Mouse (Mus musculus) kidney, adult 11 months (tissue): ENCODE results near the gene Clec3b.

Source experiments
- DNase-seq: peaks from one replicate; pipeline ENCODE4 v3.0.0; 2022

Gene Clec3b

GRCm38 (mm10) chr9:123156910-123157361, 6.2 kb downstream of the Clec3b start:
- peak; percentile 45 for DNase-seq

- no peak for DNase-seq
These were observed 7.0 kb downstream of the Clec3b start for GRCm38 (mm10) chr9:123157699-123158098.

- no peak for DNase-seq
These were observed 7.5 kb downstream of the Clec3b start for GRCm38 (mm10) chr9:123158125-123158836.

DNA sequence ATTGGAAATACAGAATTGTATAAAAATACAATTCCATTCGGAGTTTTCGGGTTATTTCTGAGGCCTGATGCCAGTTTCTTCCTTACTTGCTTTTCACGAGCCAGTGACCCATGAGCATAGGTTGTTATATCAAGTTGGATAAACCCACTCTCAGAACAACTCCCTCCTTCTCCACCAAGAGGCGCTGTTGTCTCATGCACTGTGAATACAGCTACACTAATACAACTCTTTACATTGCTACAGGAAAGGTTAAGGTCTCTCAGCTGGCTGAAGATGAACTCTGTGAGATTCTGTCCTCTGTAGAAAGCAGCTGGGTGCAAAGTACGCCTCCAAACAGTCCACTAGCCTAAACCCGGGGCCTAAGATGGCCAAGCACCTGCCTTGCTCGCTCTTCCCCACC, 8.6 kb downstream of the Clec3b start:
- peak; percentile 56 for DNase-seq

DNA sequence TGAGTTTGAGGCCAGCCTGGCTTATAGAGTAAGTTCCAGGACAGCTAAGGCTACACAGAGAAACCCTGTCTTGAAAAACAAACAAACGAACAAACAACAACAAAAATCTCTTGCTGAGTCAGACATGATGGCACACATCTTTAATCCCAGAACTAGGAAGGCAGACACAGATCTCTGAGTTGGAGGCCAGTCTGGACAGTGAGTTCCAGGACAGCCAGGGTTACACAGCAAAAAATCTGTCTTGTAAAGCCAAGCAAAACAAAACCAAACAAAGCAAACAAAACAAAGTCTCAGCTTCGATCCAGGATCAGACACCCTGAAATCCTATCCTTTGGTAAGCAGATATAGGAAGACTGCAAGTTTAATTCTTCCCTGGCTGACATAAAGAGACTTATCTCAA, 11.0 kb downstream of the Clec3b start:
- no peak for DNase-seq

- DNase-seq = no peak
These were observed 12.4 kb downstream of the Clec3b start for GRCm38 (mm10) chr9:123162985-123163694.

DNA sequence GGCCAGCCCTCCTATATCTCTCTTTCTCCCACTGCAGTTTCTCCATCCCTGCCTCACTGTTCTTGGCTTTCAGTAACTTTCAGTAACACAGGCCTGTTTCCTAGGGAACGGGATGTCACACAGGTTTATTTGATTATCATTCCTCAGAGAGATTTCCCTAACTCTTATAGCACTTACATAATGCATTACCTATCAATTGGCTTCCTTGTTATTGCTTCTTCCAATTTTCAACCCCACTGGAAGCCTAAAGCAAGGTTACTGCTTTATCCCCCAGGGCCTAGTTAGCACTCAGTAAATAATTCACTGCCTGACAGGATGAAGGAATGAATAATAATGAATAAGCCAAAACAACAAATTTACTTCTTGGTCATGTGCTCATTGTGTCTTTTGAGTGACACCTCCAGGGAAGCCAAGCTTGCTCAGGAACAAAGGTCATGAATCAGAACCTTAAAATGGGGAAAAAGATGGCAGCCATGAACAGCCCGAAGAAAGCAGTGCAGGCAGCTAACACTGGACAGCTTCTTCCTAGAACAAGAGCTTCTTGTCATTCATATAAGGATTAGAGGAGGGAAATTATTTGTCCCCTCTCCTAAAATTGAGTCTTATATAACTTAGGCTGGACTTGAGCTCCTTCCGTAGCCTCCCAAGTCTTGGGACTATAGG, 15.2 kb downstream of the Clec3b start:
- peak; percentile 50 for DNase-seq

DNA sequence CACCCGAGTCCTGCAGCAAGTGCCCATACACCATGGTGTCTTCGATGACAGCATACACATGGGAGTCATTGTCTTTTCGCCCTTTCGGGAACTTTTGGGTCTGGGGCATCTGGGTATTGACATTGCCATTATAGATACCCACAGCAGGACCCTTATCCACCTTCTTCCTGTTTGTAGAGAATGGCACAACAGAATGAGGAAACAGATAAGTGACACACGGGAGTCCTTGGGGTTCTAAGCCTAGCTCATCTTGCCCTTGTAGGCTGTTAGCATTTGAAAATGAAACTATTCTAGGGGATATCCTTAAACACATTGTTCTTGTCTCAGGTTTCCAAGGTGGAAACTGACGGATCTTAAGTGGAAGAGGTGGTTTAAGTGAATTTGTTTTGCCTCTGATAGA, 23.0 kb downstream of the Clec3b start:
- DNase-seq = no peak

- no peak for DNase-seq
These were observed 23.6 kb downstream of the Clec3b start for GRCm38 (mm10) chr9:123174356-123174755.

GRCm38 (mm10) chr9:123177380-123178048, 26.8 kb downstream of the Clec3b start:
- no peak for DNase-seq

GRCm38 (mm10) chr9:123180003-123180402, 29.3 kb downstream of the Clec3b start:
- DNase-seq = peak; percentile 66

DNA sequence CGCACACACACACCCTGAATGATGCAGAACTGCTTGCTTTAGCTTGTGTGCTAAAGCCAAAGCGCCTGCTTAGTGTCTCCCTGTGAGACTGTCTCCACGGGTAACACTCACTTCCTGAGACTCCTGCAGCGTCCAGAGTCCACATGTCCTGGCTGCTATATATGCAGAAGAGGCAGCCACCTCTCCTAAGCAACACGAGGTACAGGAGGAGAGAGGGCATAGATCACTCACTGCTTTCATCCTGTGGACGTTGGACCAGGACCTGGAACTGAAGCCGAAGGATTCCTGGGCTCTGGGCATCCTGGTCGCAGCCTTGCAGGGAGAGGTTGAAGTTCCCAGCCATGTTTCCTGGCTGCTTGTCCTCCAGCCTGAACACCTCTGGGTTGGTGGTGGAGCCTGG, 32.5 kb downstream of the Clec3b start:
- peak; percentile 87 for DNase-seq

DNA sequence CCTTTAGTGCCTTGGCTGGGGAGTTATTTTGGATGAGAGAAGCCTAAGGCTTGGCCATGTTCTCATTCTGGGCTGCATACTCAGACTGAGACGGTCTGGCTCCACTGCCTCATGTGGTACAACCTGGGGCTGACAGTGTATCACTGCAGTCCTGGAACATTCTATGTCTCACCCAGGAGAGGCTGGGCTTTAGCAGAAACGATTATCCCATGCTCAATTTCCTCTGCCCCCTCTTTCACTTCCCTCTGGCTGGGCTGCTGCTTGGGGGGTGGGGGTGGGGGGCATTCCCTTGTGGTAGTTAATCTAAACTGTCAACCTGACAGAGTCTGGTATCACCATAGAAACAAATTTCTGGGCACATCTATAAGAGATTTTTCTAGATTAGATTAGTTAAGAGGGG, 34.8 kb downstream of the Clec3b start:
- no peak for DNase-seq

DNA sequence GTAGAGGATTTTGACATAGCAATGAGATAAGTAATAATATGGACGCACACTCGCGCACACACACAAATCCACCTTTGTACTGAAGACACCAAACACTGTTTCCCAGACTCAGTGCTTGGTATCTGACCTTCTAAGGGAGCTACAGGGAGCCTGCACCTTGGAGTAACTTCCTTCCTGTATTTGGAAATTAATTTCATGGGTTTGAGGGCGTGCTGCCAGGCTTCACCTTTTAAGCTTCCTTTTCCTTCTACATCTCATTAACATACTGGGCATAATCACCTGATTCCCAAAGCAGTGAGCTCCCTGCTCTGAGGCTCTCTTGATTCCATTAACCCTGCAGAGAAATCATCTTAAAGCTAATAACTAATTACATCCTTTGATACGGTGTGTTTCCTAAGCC, 35.4 kb downstream of the Clec3b start:
- no peak for DNase-seq

- no peak for DNase-seq
These were observed 36.8 kb downstream of the Clec3b start for GRCm38 (mm10) chr9:123187589-123187988.

- no peak for DNase-seq
These were observed 37.5 kb downstream of the Clec3b start for GRCm38 (mm10) chr9:123188271-123188670.

- peak; percentile 45 for DNase-seq
These were observed 49.4 kb downstream of the Clec3b start for GRCm38 (mm10) chr9:123200116-123200515.

- DNase-seq = peak; percentile 66
These were observed 55.8 kb downstream of the Clec3b start for GRCm38 (mm10) chr9:123206526-123206925.

DNA sequence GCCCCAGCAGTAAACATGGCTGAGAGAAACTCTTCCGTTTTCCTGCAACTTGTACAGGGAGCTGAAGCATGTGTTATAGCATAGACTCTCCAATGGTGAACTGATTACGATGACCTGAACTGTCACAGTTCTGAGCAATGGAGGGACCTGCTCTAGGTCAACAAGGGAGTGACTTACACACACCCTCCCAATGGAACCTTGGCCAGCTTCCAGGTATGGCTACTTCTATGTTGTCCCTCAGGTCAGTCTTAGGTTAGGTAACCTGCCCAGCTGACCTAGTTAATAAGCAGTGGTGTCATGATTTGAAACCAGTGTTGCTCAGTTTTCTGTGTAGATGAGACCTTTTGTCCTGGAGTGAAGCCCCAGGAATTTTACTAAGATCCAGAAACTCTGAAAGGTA, 56.2 kb downstream of the Clec3b start:
- peak; percentile 79 for DNase-seq
